Mouse (Mus musculus): ENCODE results near the gene Disc1.

Disc1 gene

DNA sequence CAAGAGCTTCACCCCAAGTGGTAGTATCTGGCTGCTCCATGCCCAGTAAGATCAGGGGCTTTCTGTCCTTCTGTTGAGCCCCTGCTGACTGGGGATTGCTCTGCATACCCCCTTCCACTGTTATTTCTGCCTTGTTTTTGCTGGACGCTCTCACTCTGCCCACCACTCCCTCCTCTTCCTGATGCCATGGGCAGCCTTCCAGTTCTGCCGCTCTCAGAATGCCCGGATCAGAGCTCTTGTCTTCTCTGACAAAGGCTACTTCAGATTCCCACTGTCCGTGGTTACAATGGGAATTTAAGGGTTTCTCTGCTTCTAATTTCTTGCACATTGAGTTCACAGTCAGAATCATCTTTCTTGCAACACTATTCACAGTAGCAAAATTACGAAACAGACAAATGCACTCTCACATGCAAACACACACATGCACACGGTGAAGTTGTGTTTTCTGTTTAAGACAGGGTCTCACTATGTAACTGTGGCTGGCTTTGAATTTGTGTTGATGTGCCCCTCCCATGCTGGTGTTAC is 214.2 kb downstream of the Disc1 start:
- no peak for DNase-seq (ENCODE audit: low spot score)

DNA sequence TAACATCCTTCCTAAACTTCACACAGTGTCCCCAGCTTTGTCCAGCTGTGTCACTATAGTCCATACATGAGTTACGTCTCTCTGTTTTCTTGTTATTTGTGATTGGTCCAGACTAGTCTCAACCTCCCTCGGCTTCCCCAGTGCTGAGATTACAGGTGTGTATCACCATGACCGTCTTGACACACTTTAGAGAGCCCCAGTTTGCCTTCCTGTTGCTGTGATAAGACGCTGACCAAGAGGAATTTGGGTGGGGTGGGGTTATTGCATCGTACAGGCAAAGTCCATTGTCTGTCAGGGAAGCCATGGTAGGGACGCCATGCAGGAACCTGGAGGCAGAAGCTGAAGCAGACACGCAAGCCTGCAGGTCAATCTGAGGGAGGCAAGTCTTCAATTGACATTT is 216.3 kb downstream of the Disc1 start:
- DNase-seq (ENCODE audit: low spot score): no peak

DNA sequence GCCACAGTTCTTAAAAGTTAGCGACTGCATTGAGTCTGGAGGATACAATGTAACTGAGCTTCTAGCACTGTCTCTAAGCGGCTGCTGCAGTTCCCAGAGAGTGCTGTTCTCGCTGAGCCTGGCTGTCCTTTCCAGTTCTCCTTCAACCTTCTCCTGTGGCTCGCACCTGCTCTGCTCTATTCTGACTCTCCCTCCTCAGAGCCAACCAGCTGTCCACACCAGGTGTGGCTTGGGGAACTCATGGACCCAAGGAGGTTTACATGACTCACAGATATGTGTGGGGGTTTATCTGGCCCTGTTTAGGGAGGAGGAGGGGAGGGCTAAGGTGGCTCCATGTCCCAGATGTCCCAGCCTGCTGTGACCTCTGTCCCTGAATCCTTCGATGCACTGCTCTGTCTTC is 217.4 kb downstream of the Disc1 start:
- no peak for DNase-seq (ENCODE audit: low spot score)

DNA sequence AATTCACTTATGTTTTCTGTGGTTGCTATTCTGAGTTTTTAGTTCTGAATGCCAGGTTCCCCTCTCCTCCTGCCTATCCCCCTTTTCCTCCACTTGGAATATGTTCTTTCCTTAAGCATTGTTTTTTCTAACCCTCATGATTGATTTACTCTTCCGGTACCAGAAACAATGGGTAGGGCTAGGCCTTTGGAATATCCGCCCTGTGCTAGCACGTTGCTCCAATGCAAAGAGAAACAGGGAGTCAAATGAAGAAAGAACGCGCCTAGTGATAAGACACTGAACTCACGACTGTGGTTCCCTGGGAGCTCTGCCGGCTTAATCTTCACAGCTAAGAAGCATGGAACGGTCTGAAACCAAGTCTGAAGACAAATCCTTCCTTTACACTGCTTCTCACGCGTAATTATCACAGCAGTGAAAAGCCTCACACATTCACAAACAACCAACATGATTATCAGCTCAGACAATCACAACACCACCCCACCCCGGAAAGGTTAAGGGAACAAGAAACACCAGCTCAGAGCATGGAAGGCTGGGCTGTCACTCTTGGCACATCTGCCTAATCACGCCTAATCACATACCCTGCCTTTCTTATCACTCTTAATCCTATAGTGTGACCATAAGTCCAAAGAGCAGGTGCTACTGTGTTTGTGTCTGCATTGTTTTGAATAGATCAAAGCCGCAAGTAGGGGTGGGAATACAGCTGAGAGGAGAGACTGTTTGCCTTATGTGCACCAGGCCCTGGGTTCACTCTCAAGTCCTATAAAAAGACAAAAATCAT is 218.3 kb downstream of the Disc1 start:
- no peak for DNase-seq (ENCODE audit: low spot score)

- no peak for DNase-seq (ENCODE audit: low spot score)
These were observed 223.2 kb downstream of the Disc1 start for GRCm38 (mm10) chr8:125277071-125277682.

DNA sequence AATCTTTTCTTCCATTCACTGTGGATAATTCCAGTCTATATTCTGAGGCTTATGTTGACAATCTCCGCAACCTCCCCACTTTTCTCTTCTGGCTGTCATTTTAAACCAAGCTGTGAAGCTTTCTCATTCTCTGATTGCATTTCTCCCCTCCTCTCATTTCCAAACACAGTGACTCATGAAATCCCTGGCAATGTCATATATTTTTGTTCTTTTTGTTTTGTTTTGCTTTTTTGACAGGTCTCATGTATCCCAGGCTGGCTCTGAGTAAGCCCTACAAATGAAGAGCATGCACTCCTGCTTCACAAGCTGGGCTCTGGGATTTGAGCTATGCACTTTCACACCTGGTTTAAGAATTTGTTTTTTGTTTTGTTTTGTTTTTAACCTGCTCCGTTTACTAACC is 225.2 kb downstream of the Disc1 start:
- DNase-seq (ENCODE audit: low spot score): no peak

DNA sequence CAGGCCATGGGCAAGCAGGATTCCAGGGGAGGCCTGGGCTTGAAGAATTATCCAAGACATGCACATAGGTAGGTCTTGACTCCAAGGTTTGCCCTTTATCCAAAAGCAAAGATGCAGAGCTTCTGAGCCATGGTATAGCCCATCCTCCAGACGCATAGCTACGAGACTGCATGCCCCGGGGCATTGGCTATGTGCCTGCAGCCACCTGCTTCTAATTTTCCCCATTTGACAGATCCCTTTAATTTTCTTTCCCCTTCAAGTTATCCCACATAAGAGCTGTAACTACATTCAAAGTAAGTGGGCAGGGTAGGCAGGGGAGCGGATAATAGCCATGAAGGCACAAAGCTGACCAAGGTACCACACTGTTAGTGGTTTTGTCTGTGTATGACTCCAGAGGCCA is 225.9 kb downstream of the Disc1 start:
- no peak for DNase-seq (ENCODE audit: low spot score)

DNA sequence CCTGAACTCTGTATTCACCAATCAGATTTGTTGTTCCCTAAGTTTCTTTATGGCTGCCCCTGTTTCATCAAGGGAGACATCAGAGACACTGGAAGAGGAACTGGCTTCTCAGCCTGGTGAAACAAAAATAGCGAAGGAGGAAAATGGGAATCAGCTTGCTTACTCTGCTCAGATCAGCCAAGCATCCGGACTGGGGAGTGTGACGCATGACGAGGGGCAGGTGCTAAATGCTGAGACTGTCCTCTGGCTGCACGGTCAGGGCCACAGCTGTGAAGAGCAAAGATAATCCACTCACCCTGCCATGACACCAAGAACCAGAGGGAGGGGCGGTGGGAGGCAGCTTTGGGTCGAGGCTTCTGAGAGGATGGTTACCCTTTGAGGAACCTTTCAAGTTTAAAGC is 228.5 kb downstream of the Disc1 start:
- DNase-seq (ENCODE audit: low spot score): no peak

DNA sequence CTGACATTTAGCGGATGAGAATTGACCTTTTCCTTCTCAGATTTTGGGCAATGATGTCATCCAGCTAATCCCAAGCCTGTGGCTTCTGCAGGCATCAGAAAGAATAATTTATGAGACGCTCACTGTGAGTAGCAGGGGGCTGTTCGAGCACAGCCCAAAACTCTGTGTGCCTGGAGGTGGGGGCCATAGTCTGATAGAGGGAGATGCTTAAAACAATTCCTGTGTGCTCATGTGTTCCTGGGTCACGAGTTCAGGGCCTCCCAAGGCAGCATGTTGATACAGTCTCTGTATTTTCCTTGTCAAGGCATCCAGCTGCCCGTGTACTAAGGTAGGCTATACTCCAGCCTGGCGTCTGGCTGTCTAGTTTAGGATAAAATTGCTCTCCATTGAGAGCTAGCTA is 229.5 kb downstream of the Disc1 start:
- no peak for DNase-seq (ENCODE audit: low spot score)

GRCm38 (mm10) chr8:125284875-125285274 is 230.9 kb downstream of the Disc1 start:
- no peak for DNase-seq (ENCODE audit: low spot score)

GRCm38 (mm10) chr8:125285391-125285790 is 231.4 kb downstream of the Disc1 start:
- DNase-seq (ENCODE audit: low spot score): no peak

DNA sequence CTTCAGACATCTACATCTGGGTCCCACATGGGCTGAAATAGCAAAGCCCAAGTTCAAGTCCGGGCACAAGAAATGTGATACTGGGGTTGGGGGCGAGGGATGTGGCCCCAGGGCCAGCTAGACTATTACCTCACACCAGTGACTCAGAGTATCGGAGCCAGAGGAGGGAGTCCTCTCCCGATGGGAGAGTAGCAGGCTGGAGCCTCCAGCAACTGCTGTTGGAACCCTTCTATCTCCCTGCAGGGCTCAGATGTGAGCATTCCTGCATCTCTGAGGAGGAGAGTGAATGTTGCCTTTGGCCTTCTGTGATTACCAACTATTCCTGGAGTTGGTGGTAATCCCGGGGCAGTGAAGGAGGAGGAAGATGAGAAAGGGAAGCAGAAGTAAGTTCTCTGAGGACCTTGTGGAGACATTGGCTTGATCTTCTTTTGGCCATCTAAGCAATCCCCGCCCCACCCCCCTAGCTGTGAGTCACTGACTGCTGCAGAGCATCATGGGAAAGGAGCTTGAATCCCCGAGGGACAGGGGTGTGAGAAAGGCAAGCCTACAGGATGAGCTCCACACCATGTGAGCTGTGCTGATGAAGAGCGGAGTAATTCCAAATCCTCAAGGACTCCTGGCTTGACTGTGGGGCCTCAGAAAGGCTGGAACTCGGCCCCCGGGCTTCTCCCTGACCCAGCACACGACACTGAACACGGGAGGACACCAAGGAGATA is 232.1 kb downstream of the Disc1 start:
- no peak for DNase-seq (ENCODE audit: low spot score)

GRCm38 (mm10) chr8:125287311-125287710 is 233.3 kb downstream of the Disc1 start:
- DNase-seq (ENCODE audit: low spot score): no peak

GRCm38 (mm10) chr8:125287841-125288341 is 233.9 kb downstream of the Disc1 start:
- no peak for DNase-seq (ENCODE audit: low spot score)

- DNase-seq (ENCODE audit: low spot score): no peak
These were observed 237.5 kb downstream of the Disc1 start for GRCm38 (mm10) chr8:125291506-125291905.

GRCm38 (mm10) chr8:125291932-125292717 is 238.1 kb downstream of the Disc1 start:
- no peak for DNase-seq (ENCODE audit: low spot score)

- DNase-seq (ENCODE audit: low spot score): no peak
These were observed 239.1 kb downstream of the Disc1 start for GRCm38 (mm10) chr8:125292933-125293591.

DNA sequence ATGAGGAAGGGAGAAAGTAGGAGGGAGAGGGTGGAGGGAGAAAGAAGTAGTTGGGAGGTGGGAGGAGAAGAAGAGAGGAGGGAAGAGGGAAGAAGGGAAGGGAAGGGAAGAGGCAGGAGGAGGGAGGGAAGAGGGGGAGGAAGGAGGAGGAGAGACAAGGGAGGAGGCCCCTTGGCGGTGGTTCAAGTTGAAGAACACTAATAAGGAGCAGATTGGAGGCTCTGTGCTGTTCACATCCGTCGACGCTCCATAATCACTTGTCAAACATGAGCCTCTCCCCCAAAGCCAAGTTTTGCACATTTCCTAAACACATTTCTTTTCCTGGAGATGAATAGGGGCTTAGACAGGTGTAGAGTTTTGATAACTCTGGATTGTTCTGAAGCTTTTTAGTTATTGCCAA is 245.3 kb downstream of the Disc1 start:
- no peak for DNase-seq (ENCODE audit: low spot score)

DNA sequence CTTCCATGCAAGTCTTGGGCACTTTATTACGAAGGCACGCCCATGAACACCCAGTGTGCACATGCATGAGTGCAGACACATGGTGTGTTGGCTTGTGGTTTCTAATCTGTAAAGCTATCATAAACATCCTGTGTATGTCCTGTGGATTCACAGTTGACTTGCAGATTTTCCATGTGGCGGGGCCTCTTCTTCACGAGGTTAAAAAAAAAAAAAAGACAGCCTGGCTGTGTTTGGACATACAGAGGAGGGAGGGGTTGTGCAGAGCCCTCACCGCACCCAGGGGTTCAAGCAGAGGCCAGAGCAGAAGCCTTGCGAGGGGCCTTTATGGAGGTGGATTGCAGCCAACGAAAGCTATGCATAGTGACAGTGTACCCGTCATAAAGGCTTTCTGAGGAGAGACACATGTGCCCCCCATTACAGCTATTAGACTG is 248.0 kb downstream of the Disc1 start:
- no peak for DNase-seq (ENCODE audit: low spot score)

DNA sequence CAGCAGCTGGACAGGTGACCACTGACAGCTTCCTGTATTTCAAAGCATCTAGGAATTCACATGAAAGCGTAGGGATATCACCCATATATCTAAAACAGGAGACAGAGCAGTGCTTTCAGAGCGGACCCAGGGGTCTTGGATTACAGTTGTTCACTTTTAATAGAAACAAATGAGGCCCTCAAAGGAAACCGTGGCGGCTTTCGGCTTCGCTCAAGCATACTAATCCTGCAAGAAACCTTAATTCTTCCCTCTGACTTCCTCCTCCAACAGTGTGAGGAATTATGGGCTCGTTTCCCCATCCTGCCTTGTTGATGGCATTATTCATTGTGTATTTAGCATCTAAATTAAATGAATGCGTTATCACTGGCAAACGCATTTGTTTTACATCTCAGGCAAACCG is 252.7 kb downstream of the Disc1 start:
- no peak for DNase-seq (ENCODE audit: low spot score)

GRCm38 (mm10) chr8:125309985-125310384 is 256.0 kb downstream of the Disc1 start:
- no peak for DNase-seq (ENCODE audit: low spot score)

Measured in layer of hippocampus, adult 9-10 months (tissue).